Comparison of ENCODE assay signal across 24 mouse cellular contexts in the genomic region with DNA sequence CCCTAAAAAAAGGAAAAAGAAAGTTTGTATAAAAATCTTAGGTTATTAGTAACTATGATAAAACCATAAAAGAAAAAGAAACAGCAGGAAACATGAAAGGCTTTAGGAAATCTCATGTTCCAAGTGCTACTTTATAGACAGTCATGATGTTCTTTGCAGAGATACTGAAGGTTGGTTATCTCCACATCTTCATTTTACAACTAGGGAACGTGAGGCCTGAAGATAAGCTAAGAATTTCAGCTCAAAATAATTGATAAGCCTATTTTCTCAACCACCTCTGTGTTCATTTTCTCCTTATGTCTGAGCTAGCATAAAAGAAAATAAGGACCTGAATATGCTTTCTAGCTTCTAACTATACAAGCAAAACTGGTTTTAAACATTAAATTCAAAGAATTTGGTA.
"Had no signal": no experiment of that assay in that cellular context is flagged by ENCODE, and none has a peak within 500 bp of the region (broad histone marks: within the 10 kb centered on the region; RNA-seq: fewer than 3 reads in every experiment).

No protein-coding gene starts in this region.

- ATAC-seq: hindbrain, postnatal 0 days; intestine, embryonic 16.5 days had no signal

- H3K27ac ChIP-seq: gastrocnemius, adult 2 months; heart, embryonic 10.5 days; hindbrain, embryonic 10.5 days; hindbrain, embryonic 12.5 days; hindbrain, embryonic 14.5 days; hindbrain, postnatal 0 days; kidney, embryonic 15.5 days; kidney, postnatal 0 days; limb, embryonic 10.5 days; limb, embryonic 12.5 days had no signal

- H3K4me3 ChIP-seq: gastrocnemius, adult 2 months; heart, embryonic 10.5 days; heart, embryonic 12.5 days; hindbrain, embryonic 10.5 days; hindbrain, embryonic 12.5 days; kidney, embryonic 15.5 days; limb, embryonic 10.5 days; limb, embryonic 12.5 days had no signal

- H3K4me2 ChIP-seq: heart, embryonic 12.5 days; hindbrain, embryonic 12.5 days; hindbrain, embryonic 14.5 days; kidney, embryonic 15.5 days; limb, embryonic 12.5 days had no signal

- H3K27me3 ChIP-seq: heart, embryonic 12.5 days; hindbrain, embryonic 12.5 days; kidney, embryonic 15.5 days; limb, embryonic 12.5 days had no signal

- H3K9ac ChIP-seq: heart, embryonic 12.5 days; hindbrain, embryonic 12.5 days; hindbrain, embryonic 14.5 days; kidney, embryonic 15.5 days; limb, embryonic 12.5 days had no signal

- DNase-seq: gastrocnemius, adult 2 months; gastrocnemius, postnatal 10 days; gastrocnemius, postnatal 25 days; heart, adult 18-20 months; heart, postnatal 10 days; heart, postnatal 4 days; kidney, adult 11 months; kidney, adult 2 months; kidney, adult 9 months; kidney, postnatal 14 days; kidney, postnatal 36 days; layer of hippocampus, adult 9-11 months; layer of hippocampus, postnatal 36 days had no signal

- H3K9me3 ChIP-seq: heart, embryonic 10.5 days; heart, embryonic 12.5 days; hindbrain, embryonic 10.5 days; hindbrain, embryonic 12.5 days; kidney, embryonic 15.5 days; limb, embryonic 10.5 days; limb, embryonic 12.5 days had no signal

- H3K4me1 ChIP-seq: heart, embryonic 10.5 days; heart, embryonic 12.5 days; hindbrain, embryonic 10.5 days; hindbrain, embryonic 12.5 days; kidney, embryonic 15.5 days; limb, embryonic 10.5 days; limb, embryonic 12.5 days had no signal
